Mouse (Mus musculus) cerebellum, postnatal 25 days (tissue): ENCODE measurements around the gene Ces2b.
"Not testable (repeated sequence)": the region's sequence is repeated elsewhere in the genome, so short reads cannot be mapped to it uniquely, and the experiment has no call there.

Experiments
- DNase-seq, 2 experiments: peaks; one replicate each; pipeline ENCODE4 v3.0.0; 2021; ENCODE audit warnings: mixed read lengths in 2 of 2

Ces2b gene

GRCm38 (mm10) chr8:104831440-104831839 is at the start of gene Ces2b:
TSS of gene Ces2b (plus strand) at chr8:104831572.
- DNase-seq = no peak

GRCm38 (mm10) chr8:104787049-104787448 is 44.3 kb upstream of the Ces2b start:
- DNase-seq = no peak

GRCm38 (mm10) chr8:104788929-104789328 is 42.4 kb upstream of the Ces2b start:
- DNase-seq = no peak

- DNase-seq = peak in 1 of 2 experiments; percentile 28
Observed at GRCm38 (mm10) chr8:104789886-104790680, 41.3 kb upstream of the Ces2b start.

DNA sequence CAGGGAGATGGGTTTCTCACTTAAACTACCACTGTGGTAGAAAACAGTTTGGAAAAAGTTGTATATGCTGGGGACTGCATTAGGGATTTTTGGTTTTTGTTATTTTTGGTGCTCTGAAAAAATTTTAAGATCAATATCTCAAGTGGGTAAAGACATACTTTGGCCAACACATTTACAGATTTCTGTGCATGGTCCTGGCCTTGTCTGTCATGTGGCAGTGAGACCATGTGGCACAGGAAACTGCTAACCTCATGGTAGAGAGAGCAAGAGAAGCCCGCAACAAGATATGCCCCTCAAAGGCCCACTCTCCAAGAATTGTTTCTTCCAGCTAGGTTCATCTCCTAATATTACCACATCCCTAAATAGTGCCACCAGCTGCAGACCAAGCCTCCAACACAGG is 32.0 kb upstream of the Ces2b start:
- no peak for DNase-seq

DNA sequence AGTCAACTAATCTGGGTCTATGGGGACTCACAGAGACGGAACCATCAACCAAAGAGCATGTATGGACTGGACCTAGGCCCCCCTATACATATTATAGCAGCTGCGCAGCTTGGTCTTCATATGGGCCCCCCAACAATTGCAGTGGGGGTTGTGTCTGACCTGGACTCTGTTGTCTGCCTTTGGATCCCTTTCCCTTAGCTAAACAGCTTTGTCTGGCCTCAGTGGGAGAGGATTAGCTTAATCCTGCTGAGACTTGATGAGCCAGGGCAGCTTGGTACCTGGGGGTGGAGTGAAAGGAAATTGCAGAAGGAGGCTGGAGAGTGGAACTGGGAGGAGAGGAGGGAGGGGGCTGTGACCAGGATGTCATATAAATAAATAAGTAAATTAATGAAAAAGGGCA is 25.2 kb upstream of the Ces2b start:
- DNase-seq = no peak

DNA sequence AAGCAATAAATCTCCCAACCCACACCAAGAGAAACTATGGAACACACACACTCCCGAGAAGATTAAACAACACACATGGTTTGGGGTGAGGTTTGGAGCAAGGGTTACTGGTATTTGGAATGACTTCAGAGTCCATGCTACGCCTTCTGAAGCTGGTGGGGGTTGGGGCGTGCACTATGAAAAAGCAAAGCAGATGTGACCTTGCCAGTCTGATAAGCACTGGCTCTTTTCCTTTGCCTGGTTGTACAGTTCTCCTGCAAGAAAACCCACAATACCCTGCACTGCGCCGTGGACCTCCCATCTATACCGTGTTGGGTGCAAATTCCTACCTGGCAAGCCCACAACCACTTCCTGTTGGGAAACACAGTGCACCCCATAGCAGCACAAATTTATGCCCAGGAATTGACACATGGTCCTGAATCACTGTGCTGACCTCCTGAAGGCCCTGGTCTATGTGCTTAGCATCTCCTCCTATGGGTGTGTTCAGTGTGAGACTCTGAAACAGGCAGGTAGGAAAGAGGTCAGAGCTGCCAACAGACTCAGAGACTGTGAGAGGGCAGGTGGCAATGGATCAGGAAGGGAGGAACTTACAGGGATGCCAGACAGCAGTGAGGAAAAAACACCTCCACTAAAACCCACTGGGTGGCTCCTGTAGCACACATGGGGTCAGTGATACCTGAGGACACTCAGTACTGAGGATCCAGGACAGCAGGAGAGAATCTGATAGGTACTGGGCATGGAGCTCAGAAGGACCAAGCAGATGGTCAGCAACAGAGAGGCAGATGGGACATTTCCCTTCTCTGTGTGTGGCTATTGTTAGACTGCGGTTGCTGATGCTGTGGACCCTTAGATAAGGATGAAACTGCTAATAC is 22.6 kb upstream of the Ces2b start:
- peak; percentile 64 for DNase-seq

GRCm38 (mm10) chr8:104809436-104809835 is 21.9 kb upstream of the Ces2b start:
- peak in 1 of 2 experiments; percentile 26 for DNase-seq

DNA sequence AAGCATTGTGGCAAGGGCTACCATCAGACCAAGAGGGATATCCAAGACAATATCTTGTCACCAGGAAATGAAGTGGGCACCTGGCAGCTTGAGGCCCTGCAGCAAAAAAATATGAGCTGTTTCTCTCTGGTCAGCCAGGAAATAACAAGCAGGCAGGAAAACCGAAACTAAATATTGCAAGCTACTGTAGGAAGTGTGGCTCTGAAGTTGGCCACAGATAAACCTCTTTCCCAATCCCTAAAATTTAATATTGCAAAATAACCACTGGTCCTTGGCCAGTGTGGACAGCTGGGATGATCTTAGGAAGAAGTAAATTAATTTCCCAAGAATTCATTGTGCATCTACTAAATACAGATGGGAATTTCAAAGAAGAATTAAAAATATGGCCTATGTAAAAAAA is 4.5 kb upstream of the Ces2b start:
- no peak for DNase-seq

GRCm38 (mm10) chr8:104828221-104828620 is 3.2 kb upstream of the Ces2b start:
- no peak for DNase-seq

- no peak for DNase-seq
Observed at GRCm38 (mm10) chr8:104841360-104842078, 10.1 kb downstream of the Ces2b start.

DNA sequence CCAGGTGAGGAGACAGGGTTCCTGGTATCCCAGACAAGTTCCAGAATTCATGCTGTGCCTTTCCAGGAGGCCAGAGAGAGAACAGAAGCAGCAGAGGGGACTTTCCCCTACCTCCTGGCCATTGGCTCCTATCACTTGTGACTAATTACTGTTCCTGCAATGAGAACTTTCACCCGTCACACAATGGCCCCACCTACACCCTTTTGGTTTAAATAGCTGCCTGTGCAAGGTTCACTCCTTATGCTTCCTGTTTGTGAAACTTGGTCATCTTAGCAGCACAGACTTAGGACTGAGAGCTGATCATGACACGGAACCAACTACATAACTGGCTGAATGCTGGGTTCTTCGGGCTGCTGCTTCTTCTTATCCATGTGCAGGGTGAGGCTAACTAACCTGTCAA is 15.5 kb downstream of the Ces2b start, which contains the start of gene Ces2c:
Gene Ces2c, plus strand, starts transcription at position 238 of the 400 bp plus-strand sequence.
- no peak for DNase-seq

GRCm38 (mm10) chr8:104847741-104848462 is 16.5 kb downstream of the Ces2b start:
- DNase-seq = no peak

- not testable (repeated sequence) for DNase-seq
Observed at GRCm38 (mm10) chr8:104866844-104867531, 35.6 kb downstream of the Ces2b start.

- not testable (repeated sequence) for DNase-seq
Observed at GRCm38 (mm10) chr8:104868876-104869275, 37.5 kb downstream of the Ces2b start.

GRCm38 (mm10) chr8:104886223-104886926 is 55.0 kb downstream of the Ces2b start:
- not testable (repeated sequence) for DNase-seq
